Mouse (Mus musculus) E14TG2a.4 (cell line): ENCODE data around the gene Irgm2.
A peak's percentile ranks its signal among the peaks of the same experiment; 100 is the strongest.
"Not testable (repeated sequence)": the region's sequence is repeated elsewhere in the genome, so short reads cannot be mapped to it uniquely, and the experiment has no call there.

ENCODE experiments used
- H3K27me3 ChIP-seq: 2 replicates; pipeline ENCODE4 v1.6.1; 2014; ENCODE audit warnings: low read length, control low read depth; ENCODE audit not compliant: insufficient read depth
- H3K36me3 ChIP-seq: 2 replicates; pipeline ENCODE4 v1.6.1; 2014; ENCODE audit warnings: low read length, control low read depth; ENCODE audit not compliant: insufficient read depth
- H3K4me1 ChIP-seq: replicated peaks from 2 replicates; pipeline ENCODE4 v1.6.1; 2014; ENCODE audit warnings: low read depth, low read length, control low read depth
- H3K4me3 ChIP-seq: replicated peaks from 2 replicates; pipeline ENCODE4 v1.5.1; 2014; ENCODE audit warnings: mild to moderate bottlenecking, low read length
- H3K9me3 ChIP-seq: 2 replicates; pipeline ENCODE4 v1.6.1; 2014; ENCODE audit warnings: low read length, control low read depth
- CTCF ChIP-seq: conservative IDR thresholded peaks from 2 replicates; pipeline ENCODE4 v1.5.1; 2014; ENCODE audit warnings: low read length
- NANOG ChIP-seq: IDR thresholded peaks from 2 replicates; pipeline ENCODE4 v1.6.1; 2014; ENCODE audit warnings: borderline replicate concordance, low read length, mixed read lengths
- POU5F1 ChIP-seq: IDR thresholded peaks from 2 replicates; pipeline ENCODE4 v1.6.1; 2014; ENCODE audit warnings: low read length, borderline replicate concordance

Gene Irgm2

GRCm38 (mm10) chr11:58179563-58179962 lies 19.9 kb upstream of the Irgm2 start:
- peaks cover 8% of the 10 kb centered on the region for H3K4me1 ChIP-seq
- no peaks in the 10 kb centered on the region for H3K27me3 ChIP-seq
- H3K9me3 ChIP-seq, result no peaks in the 10 kb centered on the region
- no peak for TF ChIP-seq NANOG
- TF ChIP-seq POU5F1, result no peak
- TF ChIP-seq CTCF, result peak; percentile 65
- peaks cover 64% of the 10 kb centered on the region for H3K36me3 ChIP-seq
- no peak overlapping the region for H3K4me3 ChIP-seq

- not testable (repeated sequence) for H3K4me1 ChIP-seq, H3K9me3 ChIP-seq, H3K27me3 ChIP-seq, H3K4me3 ChIP-seq
- peaks cover 60% of the 10 kb centered on the region for H3K36me3 ChIP-seq
Observed at GRCm38 (mm10) chr11:58179986-58180385, 19.4 kb upstream of the Irgm2 start.

- Histone ChIP-seq H3K9me3 (no peaks in the 10 kb centered on the region), H3K36me3 (peaks cover 52% of the 10 kb centered on the region), H3K27me3 (no peaks in the 10 kb centered on the region), H3K4me1 (peaks cover 8% of the 10 kb centered on the region), H3K4me3 (no peak overlapping the region)
- TF ChIP-seq CTCF, result no peak
- TF ChIP-seq NANOG, result no peak
- no peak for TF ChIP-seq POU5F1
Observed at GRCm38 (mm10) chr11:58180756-58181155, 18.7 kb upstream of the Irgm2 start.

- H3K36me3 ChIP-seq, result peaks cover 24% of the 10 kb centered on the region
- no peak overlapping the region for H3K4me3 ChIP-seq
- peaks cover 8% of the 10 kb centered on the region for H3K4me1 ChIP-seq
- TF ChIP-seq NANOG, result no peak
- TF ChIP-seq CTCF, result no peak
- no peak for TF ChIP-seq POU5F1
- no peaks in the 10 kb centered on the region for H3K9me3 ChIP-seq
- peaks cover 4% of the 10 kb centered on the region; the same call in 1 of the 2 replicates for H3K27me3 ChIP-seq
Observed at GRCm38 (mm10) chr11:58183579-58183978, 15.8 kb upstream of the Irgm2 start.

GRCm38 (mm10) chr11:58189675-58190074 lies 9.7 kb upstream of the Irgm2 start:
- H3K27me3 ChIP-seq, result peaks cover 4% of the 10 kb centered on the region; the same call in 1 of the 2 replicates
- H3K36me3 ChIP-seq, result no peaks in the 10 kb centered on the region
- TF ChIP-seq CTCF (no peak), POU5F1 (no peak), NANOG (no peak)
- no peak overlapping the region for H3K4me3 ChIP-seq
- H3K4me1 ChIP-seq, result peaks cover 15% of the 10 kb centered on the region
- H3K9me3 ChIP-seq, result no peaks in the 10 kb centered on the region

GRCm38 (mm10) chr11:58193326-58193725 lies 6.1 kb upstream of the Irgm2 start:
- no peak overlapping the region for H3K4me3 ChIP-seq
- peaks cover 19% of the 10 kb centered on the region for H3K4me1 ChIP-seq
- TF ChIP-seq CTCF, result no peak
- TF ChIP-seq NANOG, result no peak
- no peak for TF ChIP-seq POU5F1
- no peaks in the 10 kb centered on the region for H3K9me3 ChIP-seq
- H3K36me3 ChIP-seq, result no peaks in the 10 kb centered on the region
- peaks cover 28% of the 10 kb centered on the region for H3K27me3 ChIP-seq

- peaks cover 24% of the 10 kb centered on the region for H3K4me1 ChIP-seq
- TF ChIP-seq NANOG, result no peak
- no peak for TF ChIP-seq CTCF
- TF ChIP-seq POU5F1, result no peak
- H3K27me3 ChIP-seq, result peaks cover 29% of the 10 kb centered on the region
- no peaks in the 10 kb centered on the region for H3K9me3 ChIP-seq
- H3K4me3 ChIP-seq, result no peak overlapping the region
- no peaks in the 10 kb centered on the region for H3K36me3 ChIP-seq
Observed at GRCm38 (mm10) chr11:58193860-58194520, 5.4 kb upstream of the Irgm2 start.

- TF ChIP-seq NANOG (no peak), POU5F1 (no peak), CTCF (no peak)
- Histone ChIP-seq H3K27me3 (peaks cover 46% of the 10 kb centered on the region), H3K4me1 (peaks cover 36% of the 10 kb centered on the region), H3K4me3 (no peak overlapping the region; the same call in 1 of the 2 replicates), H3K36me3 (no peaks in the 10 kb centered on the region), H3K9me3 (no peaks in the 10 kb centered on the region)
Observed at GRCm38 (mm10) chr11:58198663-58199062, 755 bp upstream of the Irgm2 start.

- H3K4me3 ChIP-seq, result no peak overlapping the region
- peaks cover 53% of the 10 kb centered on the region for H3K27me3 ChIP-seq
- no peaks in the 10 kb centered on the region for H3K36me3 ChIP-seq
- H3K4me1 ChIP-seq, result peaks cover 24% of the 10 kb centered on the region
- H3K9me3 ChIP-seq, result no peaks in the 10 kb centered on the region
- no peak for TF ChIP-seq POU5F1
- TF ChIP-seq NANOG, result no peak
- TF ChIP-seq CTCF, result no peak
Observed at GRCm38 (mm10) chr11:58200226-58200625, 808 bp downstream of the Irgm2 start.

- no peak overlapping the region for H3K4me3 ChIP-seq
- peaks cover 58% of the 10 kb centered on the region for H3K27me3 ChIP-seq
- peaks cover 24% of the 10 kb centered on the region for H3K4me1 ChIP-seq
- H3K36me3 ChIP-seq, result no peaks in the 10 kb centered on the region
- TF ChIP-seq CTCF, result no peak
- no peaks in the 10 kb centered on the region for H3K9me3 ChIP-seq
Observed at GRCm38 (mm10) chr11:58201052-58201451, 1.6 kb downstream of the Irgm2 start.
